Mouse (Mus musculus): ENCODE results near the gene Atn1.

- TF ChIP-seq EP300 (IDR thresholded peaks at IDR 0.05), result no peak
- TF ChIP-seq CTCF (IDR thresholded peaks at IDR 0.05), result no peak
Measured at GRCm38 (mm10) chr6:124803061-124803460, 46.7 kb upstream of the Atn1 start.
